Mouse (Mus musculus) liver, postnatal 0 days (tissue): ENCODE measurements around the gene Rras. TPM values are rescaled to one million over a fixed set of nuclear protein-coding genes. Genes with fewer than 3 reads are reported as not detected.

Experiments used
- ATAC-seq: fragments of 200-750 bp; cut with Nextera tagmentation; 2 replicates; pipeline ENCODE4 v1.8.0; 2017; ENCODE audit warnings: mild to moderate bottlenecking, moderate library complexity
- DNase-seq: peaks from one replicate; pipeline ENCODE4 v3.0.0-alpha.2; 2016
- H3K27ac ChIP-seq: fragments of 300-500 bp; sonication (generic); 2 replicates; pipeline ENCODE4 v1.5.1; 2014; ENCODE audit warnings: antibody characterized with exemption, moderate library complexity, mild to moderate bottlenecking, low read depth
- H3K27me3 ChIP-seq: fragments of 300-500 bp; sonication (generic); 2 replicates; pipeline ENCODE4 v1.6.1; 2014; ENCODE audit warnings: low read length, control low read depth, mixed read lengths; ENCODE audit not compliant: insufficient read depth
- H3K36me3 ChIP-seq: fragments of 300-500 bp; sonication (generic); replicated peaks from 2 replicates; pipeline ENCODE4 v1.6.1; 2014; ENCODE audit warnings: mild to moderate bottlenecking, control low read depth, low read length, moderate library complexity, mixed read lengths; ENCODE audit not compliant: insufficient read depth
- H3K4me1 ChIP-seq: fragments of 300-500 bp; sonication (generic); 2 replicates; pipeline ENCODE4 v1.6.1; 2014; ENCODE audit warnings: antibody characterized with exemption, mild to moderate bottlenecking, control low read depth; ENCODE audit not compliant: insufficient read depth
- H3K4me2 ChIP-seq: fragments of 300-500 bp; sonication (generic); 2 replicates; pipeline ENCODE4 v1.6.1; 2014; ENCODE audit warnings: low read depth, mild to moderate bottlenecking, low read length, moderate library complexity, mixed read lengths
- H3K4me3 ChIP-seq: fragments of 300-500 bp; sonication (generic); 2 replicates; pipeline ENCODE4 v1.5.1; 2014; ENCODE audit warnings: low read depth, low read length
- H3K9ac ChIP-seq: fragments of 300-500 bp; sonication (generic); replicated peaks from 2 replicates; pipeline ENCODE4 v1.6.1; 2014; ENCODE audit warnings: mild to moderate bottlenecking, moderate library complexity
- H3K9me3 ChIP-seq: fragments of 300-500 bp; sonication (generic); 2 replicates; pipeline ENCODE4 v1.6.1; 2016; ENCODE audit warnings: mild to moderate bottlenecking, control low read depth, low read length, mixed read lengths
- CTCF ChIP-seq: sonication (generic); IDR thresholded peaks from 2 replicates; pipeline ENCODE4 v1.5.1; 2016; ENCODE audit warnings: antibody characterized with exemption, low read depth
- EP300 ChIP-seq: IDR thresholded peaks from 2 replicates; pipeline ENCODE4 v1.6.1; 2016; ENCODE audit warnings: antibody characterized with exemption, low read depth, mild to moderate bottlenecking
- WGBS: fragments of 180-500 bp; shearing (Covaris S2); extraction: QIAGEN DNeasy Blood & Tissue Kit; methylation state at CpG from one replicate; pipeline ENCODE4 v1.1.7; 2014; ENCODE audit not compliant: insufficient replicate concordance; 5-methylcytosine and 5-hydroxymethylcytosine counted together
- polyA plus RNA-seq: library from polyadenylated mRNA; unstranded; fragments of >200 nt; fragmentation: Nextera tagmentation; extraction: Ambion mirVana; gene quantifications from 2 replicates; pipeline ENCODE4 v1.2.1, GENCODE M21; 2015

The Rras gene
- polyA plus RNA-seq, 1 experiment from 2014 or later, result 25.4 TPM

- 85% methylated on average over 11 of the region's 11 CpGs for WGBS
- H3K4me3 ChIP-seq, result no peak overlapping the region
- ATAC-seq, result no peak
- no peak overlapping the region for H3K9ac ChIP-seq
- no peak for TF ChIP-seq CTCF
- no peak for TF ChIP-seq EP300
- H3K27ac ChIP-seq, result no peak overlapping the region
- peaks cover 3% of the 10 kb centered on the region; the same call in 1 of the 2 replicates for H3K4me1 ChIP-seq
- DNase-seq, result no peak
- peaks cover 44% of the 10 kb centered on the region for H3K36me3 ChIP-seq
- H3K9me3 ChIP-seq, result no peaks in the 10 kb centered on the region
- H3K4me2 ChIP-seq, result no peak overlapping the region
- H3K27me3 ChIP-seq, result no peaks in the 10 kb centered on the region
Measured at GRCm38 (mm10) chr7:45028351-45028750, 10.6 kb downstream of the Rras start.

GRCm38 (mm10) chr7:45029995-45030394 lies 12.2 kb downstream of the Rras start:
- H3K4me1 ChIP-seq, result peaks cover 3% of the 10 kb centered on the region; the same call in 1 of the 2 replicates
- no peak for ATAC-seq
- no peak overlapping the region for H3K4me3 ChIP-seq
- no peak overlapping the region for H3K27ac ChIP-seq
- H3K9me3 ChIP-seq, result no peaks in the 10 kb centered on the region
- WGBS, result 88% methylated on average over 6 of the region's 6 CpGs
- H3K27me3 ChIP-seq, result no peaks in the 10 kb centered on the region
- no peak for DNase-seq
- no peak overlapping the region for H3K9ac ChIP-seq
- no peak overlapping the region for H3K4me2 ChIP-seq
- TF ChIP-seq EP300 (no peak), CTCF (no peak)
- H3K36me3 ChIP-seq, result peaks cover 59% of the 10 kb centered on the region

GRCm38 (mm10) chr7:45030857-45031256 lies 13.1 kb downstream of the Rras start:
- H3K27me3 ChIP-seq, result no peaks in the 10 kb centered on the region
- no peak overlapping the region for H3K9ac ChIP-seq
- no peak overlapping the region for H3K4me2 ChIP-seq
- H3K9me3 ChIP-seq, result no peaks in the 10 kb centered on the region
- ATAC-seq, result no peak
- H3K4me1 ChIP-seq, result peaks cover under 1% of the 10 kb centered on the region; the same call in 1 of the 2 replicates
- DNase-seq, result no peak
- WGBS, result 93% methylated on average over 8 of the region's 8 CpGs
- no peak overlapping the region for H3K4me3 ChIP-seq
- H3K27ac ChIP-seq, result no peak overlapping the region
- no peak for TF ChIP-seq EP300
- TF ChIP-seq CTCF, result no peak
- H3K36me3 ChIP-seq, result peaks cover 67% of the 10 kb centered on the region

- peaks cover 66% of the 10 kb centered on the region for H3K36me3 ChIP-seq
- no peak for ATAC-seq
- WGBS, result 90% methylated on average over 19 of the region's 19 CpGs
Measured at GRCm38 (mm10) chr7:45033722-45034359, 16.1 kb downstream of the Rras start.

GRCm38 (mm10) chr7:45035631-45036030 lies 17.9 kb downstream of the Rras start:
- peaks cover 60% of the 10 kb centered on the region for H3K36me3 ChIP-seq
- H3K4me1 ChIP-seq, result no peaks in the 10 kb centered on the region
- H3K9me3 ChIP-seq, result no peaks in the 10 kb centered on the region
- TF ChIP-seq CTCF (no peak), EP300 (no peak)
- 86% methylated on average over 3 of the region's 3 CpGs for WGBS
- H3K27ac ChIP-seq, result no peak overlapping the region
- no peak for DNase-seq
- H3K9ac ChIP-seq, result no peak overlapping the region
- no peak overlapping the region for H3K4me2 ChIP-seq
- no peak for ATAC-seq
- no peak overlapping the region for H3K4me3 ChIP-seq
- no peaks in the 10 kb centered on the region for H3K27me3 ChIP-seq

More at GRCm38 (mm10) chr7:45033722-45034359, 16.1 kb downstream of the Rras start:
- no peak overlapping the region for H3K4me2 ChIP-seq
- H3K4me1 ChIP-seq, result no peaks in the 10 kb centered on the region
- no peaks in the 10 kb centered on the region for H3K27me3 ChIP-seq
- H3K4me3 ChIP-seq, result no peak overlapping the region
- no peak overlapping the region for H3K9ac ChIP-seq
- no peak for TF ChIP-seq CTCF
- no peak for TF ChIP-seq EP300
- no peak overlapping the region for H3K27ac ChIP-seq
- DNase-seq, result no peak
- H3K9me3 ChIP-seq, result no peaks in the 10 kb centered on the region

GRCm38 (mm10) chr7:45036702-45037101 lies 18.9 kb downstream of the Rras start:
- Histone ChIP-seq H3K9me3 (no peaks in the 10 kb centered on the region), H3K4me1 (no peaks in the 10 kb centered on the region), H3K27ac (no peak overlapping the region), H3K4me3 (no peak overlapping the region), H3K9ac (no peak overlapping the region), H3K27me3 (no peaks in the 10 kb centered on the region), H3K36me3 (peaks cover 63% of the 10 kb centered on the region), H3K4me2 (no peak overlapping the region)
- no peak for TF ChIP-seq EP300
- TF ChIP-seq CTCF, result no peak
- WGBS, result 80% methylated on average over 11 of the region's 11 CpGs
- ATAC-seq, result no peak
- no peak for DNase-seq
